Mouse (Mus musculus) left cerebral cortex, postnatal 25 days (tissue): Measurements from ENCODE around the gene Jpt1. TPM values are rescaled to one million over a fixed set of nuclear protein-coding genes. Genes with fewer than 3 reads are reported as not detected.

Experiments
- DNase-seq, 2 experiments: peaks; one replicate each; pipeline ENCODE4 v3.0.0; 2022; ENCODE audit warnings: low spot score in 2 of 2, mixed read lengths in 1 of 2
- intact Hi-C: fragments of 180-260 bp; cut with DNase I; formaldehyde crosslinking; loops from one replicate; pipeline ENCODE4 v1.15.1; 2025
- microRNA-seq, 2 experiments: library from miRNA; unstranded; fragments of <30 nt; microRNA quantifications; one replicate each; pipeline ENCODE4 v1.2.0; 2022
- total RNA-seq, 2 experiments: library from RNA; stranded (reverse); gene quantifications; 2 replicates each; pipeline ENCODE4 v1.2.3; 2021

Jpt1 gene
- total RNA-seq, 2 experiments from 2014 or later = 165 to 168 TPM

GRCm38 (mm10) chr11:115452281-115452860 lies 61.8 kb downstream of the Jpt1 start:
- intact Hi-C loops = no loop called here
- no peak for DNase-seq

GRCm38 (mm10) chr11:115451781-115452241 lies 62.4 kb downstream of the Jpt1 start:
- DNase-seq = no peak
- intact Hi-C loops = no loop called here

GRCm38 (mm10) chr11:115450176-115450575 lies 64.0 kb downstream of the Jpt1 start:
- intact Hi-C loops = no loop called here

GRCm38 (mm10) chr11:115448998-115449397 lies 65.2 kb downstream of the Jpt1 start:
- DNase-seq = no peak
- intact Hi-C loops = no loop called here

More at GRCm38 (mm10) chr11:115450176-115450575, 64.0 kb downstream of the Jpt1 start:
- DNase-seq = no peak

GRCm38 (mm10) chr11:115448075-115448474 lies 66.1 kb downstream of the Jpt1 start:
- intact Hi-C loops = no loop called here
- no peak for DNase-seq

Small RNA genes within 50 kb of the gene (microRNA-seq; reads per million reads assigned to microRNA genes)
- 0 reads per million in 2 experiments for gene Mir3968

Other genes starting within 250 kb of the Jpt1 start
- 10 to 100 TPM; 41.0 to 42.0 TPM for gene Grin2c, start 247.1 kb downstream of the Jpt1 start, total RNA-seq
- 10 to 100 TPM; 14.5 to 17.4 TPM for gene Fdxr, start 237.3 kb downstream of the Jpt1 start, total RNA-seq
- gene Fads6, start 216.7 kb downstream of the Jpt1 start, total RNA-seq = 10 to 100 TPM in 1 of 2 experiments, 1 to 10 TPM in 1; 9.5 to 10.8 TPM
- under 1 TPM; 0.62 to 0.96 TPM for gene Otop2, start 207.2 kb downstream of the Jpt1 start, total RNA-seq
- gene Ush1g, start 192.3 kb downstream of the Jpt1 start, total RNA-seq = under 1 TPM; 0.18 to 0.28 TPM
- gene Otop3, start 179.7 kb downstream of the Jpt1 start, total RNA-seq = under 1 TPM in 1 of 2 experiments, not detected in 1; 0.14 TPM
- gene Hid1, start 146.6 kb downstream of the Jpt1 start, total RNA-seq = 100 to 1,000 TPM; 108 to 111 TPM
- gene Cdr2l, start 132.5 kb downstream of the Jpt1 start, total RNA-seq = 10 to 100 TPM; 19.8 to 20.9 TPM
- 100 to 1,000 TPM; 107 to 109 TPM for gene Mrpl58, start 110.6 kb downstream of the Jpt1 start, total RNA-seq
- 100 to 1,000 TPM; 447 to 455 TPM for gene Atp5h, start 94.4 kb downstream of the Jpt1 start, total RNA-seq
- gene Kctd2, start 94.3 kb downstream of the Jpt1 start, total RNA-seq = 10 to 100 TPM; 70.9 to 72.5 TPM
- not detected for gene Trim80, start 73.8 kb downstream of the Jpt1 start, total RNA-seq
- gene Slc16a5, start 51.9 kb downstream of the Jpt1 start, total RNA-seq = not detected
- 10 to 100 TPM; 12.5 to 12.8 TPM for gene Armc7, start 38.7 kb downstream of the Jpt1 start, total RNA-seq
- 10 to 100 TPM; 60.1 to 66.5 TPM for gene Nt5c, start 22.5 kb downstream of the Jpt1 start, total RNA-seq
- gene Sumo2, start 21.9 kb upstream of the Jpt1 start, total RNA-seq = 100 to 1,000 TPM; 298 to 313 TPM
- 10 to 100 TPM; 45.7 to 49.1 TPM for gene Nup85, start 50.0 kb upstream of the Jpt1 start, total RNA-seq
- gene Mrps7, start 89.5 kb upstream of the Jpt1 start, total RNA-seq = 10 to 100 TPM; 52.2 to 56.2 TPM
- 10 to 100 TPM; 76.5 to 88.6 TPM for gene Gga3, start 89.7 kb upstream of the Jpt1 start, total RNA-seq
- gene Mif4gd, start 98.6 kb upstream of the Jpt1 start, total RNA-seq = 10 to 100 TPM; 17.6 to 19.4 TPM
- gene Slc25a19, start 113.9 kb upstream of the Jpt1 start, total RNA-seq = 10 to 100 TPM; 54.3 to 59.3 TPM
- 100 to 1,000 TPM; 204 TPM for gene Grb2, start 194.2 kb upstream of the Jpt1 start, total RNA-seq